Mouse (Mus musculus) lung, embryonic 15.5 days (tissue): ENCODE data around the gene Dio1. TPM values are rescaled to one million over a fixed set of nuclear protein-coding genes. Genes with fewer than 3 reads are reported as not detected.

Experiments
- ATAC-seq: fragments of 200-750 bp; cut with Nextera tagmentation; 2 replicates; pipeline ENCODE4 v1.8.0; 2017; ENCODE audit warnings: moderate number of reproducible peaks, borderline replicate concordance; ENCODE audit not compliant: low FRiP score, low TSS enrichment; ENCODE audit errors: extremely low read depth
- H3K27ac ChIP-seq: fragments of 300-500 bp; sonication (generic); 2 replicates; pipeline ENCODE4 v1.5.1; 2015; ENCODE audit warnings: moderate library complexity, mild to moderate bottlenecking, inconsistent platforms
- H3K27me3 ChIP-seq: fragments of 300-500 bp; sonication (generic); 2 replicates; pipeline ENCODE4 v1.6.1; 2015; ENCODE audit warnings: inconsistent platforms
- H3K36me3 ChIP-seq: fragments of 300-500 bp; sonication (generic); 2 replicates; pipeline ENCODE4 v1.6.1; 2015; ENCODE audit warnings: inconsistent platforms
- H3K4me1 ChIP-seq: fragments of 300-500 bp; sonication (generic); 2 replicates; pipeline ENCODE4 v1.6.1; 2015; ENCODE audit warnings: inconsistent platforms
- H3K4me2 ChIP-seq: fragments of 300-500 bp; sonication (generic); 2 replicates; pipeline ENCODE4 v1.6.1; 2015; ENCODE audit warnings: inconsistent platforms, mild to moderate bottlenecking, moderate library complexity
- H3K4me3 ChIP-seq: fragments of 300-500 bp; sonication (generic); 2 replicates; pipeline ENCODE4 v1.5.1; 2015; ENCODE audit warnings: mild to moderate bottlenecking, inconsistent platforms
- H3K9ac ChIP-seq: fragments of 300-500 bp; sonication (generic); 2 replicates; pipeline ENCODE4 v1.6.1; 2015; ENCODE audit warnings: inconsistent platforms
- H3K9me3 ChIP-seq: fragments of 300-500 bp; sonication (generic); 2 replicates; pipeline ENCODE4 v1.6.1; 2016; ENCODE audit warnings: inconsistent platforms
- WGBS: fragments of 180-500 bp; shearing (Covaris S2); methylation state at CpG from one replicate; pipeline ENCODE4 v1.1.7; 2015; 5-methylcytosine and 5-hydroxymethylcytosine counted together
- polyA plus RNA-seq: library from polyadenylated mRNA; unstranded; fragments of >200 nt; fragmentation: Nextera tagmentation; extraction: Ambion mirVana; gene quantifications from 2 replicates; pipeline ENCODE4 v1.2.1, GENCODE M21; 2015

Dio1 gene
- polyA plus RNA-seq, 1 experiment from 2014 or later: 0.25 TPM

GRCm38 (mm10) chr4:107300371-107300770 lies 6.6 kb downstream of the Dio1 start:
- Histone ChIP-seq H3K27me3 (no peaks in the 10 kb centered on the region), H3K4me3 (no peak overlapping the region), H3K4me1 (0 out of 2 replicates have a peak, but pooled peaks cover 4% of the 10 kb centered on the region), H3K27ac (no peak overlapping the region), H3K9ac (no peak overlapping the region), H3K9me3 (no peaks in the 10 kb centered on the region), H3K4me2 (no peak overlapping the region), H3K36me3 (no peaks in the 10 kb centered on the region)
- WGBS: 83% methylated on average over 4 of the region's 4 CpGs
- no peak for ATAC-seq

GRCm38 (mm10) chr4:107299779-107300340 lies 7.1 kb downstream of the Dio1 start:
- Histone ChIP-seq H3K9ac (no peak overlapping the region), H3K27me3 (no peaks in the 10 kb centered on the region), H3K4me2 (no peak overlapping the region), H3K4me3 (no peak overlapping the region), H3K4me1 (no peaks in the 10 kb centered on the region), H3K36me3 (no peaks in the 10 kb centered on the region), H3K9me3 (no peaks in the 10 kb centered on the region), H3K27ac (no peak overlapping the region)
- WGBS: 86% methylated on average over 7 of the region's 7 CpGs
- no peak for ATAC-seq

- Histone ChIP-seq H3K27ac (no peak overlapping the region), H3K4me3 (no peak overlapping the region), H3K36me3 (no peaks in the 10 kb centered on the region), H3K9ac (no peak overlapping the region), H3K4me2 (no peak overlapping the region), H3K27me3 (no peaks in the 10 kb centered on the region), H3K4me1 (no peaks in the 10 kb centered on the region), H3K9me3 (no peaks in the 10 kb centered on the region)
- ATAC-seq: no peak
- 70% methylated on average over 8 of the region's 8 CpGs for WGBS
Observed at GRCm38 (mm10) chr4:107298071-107298606, 8.8 kb downstream of the Dio1 start.

- Histone ChIP-seq H3K36me3 (no peaks in the 10 kb centered on the region), H3K9ac (no peak overlapping the region), H3K4me1 (no peaks in the 10 kb centered on the region), H3K27me3 (no peaks in the 10 kb centered on the region), H3K9me3 (no peaks in the 10 kb centered on the region), H3K4me3 (no peak overlapping the region), H3K4me2 (no peak overlapping the region), H3K27ac (no peak overlapping the region)
- no peak for ATAC-seq
- WGBS: 25% methylated on average over 4 of the region's 4 CpGs
Observed at GRCm38 (mm10) chr4:107292273-107292662, 14.7 kb downstream of the Dio1 start.

- H3K27me3 ChIP-seq: no peaks in the 10 kb centered on the region
- no peak overlapping the region for H3K27ac ChIP-seq
- H3K9me3 ChIP-seq: no peaks in the 10 kb centered on the region
- H3K9ac ChIP-seq: no peak overlapping the region
- no peaks in the 10 kb centered on the region; the same call in 1 of the 2 replicates for H3K4me1 ChIP-seq
- 74% methylated on average over 7 of the region's 7 CpGs for WGBS
- H3K4me3 ChIP-seq: no peak overlapping the region
- ATAC-seq: no peak
- H3K36me3 ChIP-seq: no peaks in the 10 kb centered on the region
- no peak overlapping the region for H3K4me2 ChIP-seq
Observed at GRCm38 (mm10) chr4:107291611-107292272, 15.2 kb downstream of the Dio1 start.

- ATAC-seq: no peak
- Histone ChIP-seq H3K4me1 (no peaks in the 10 kb centered on the region; the same call in 1 of the 2 replicates), H3K4me2 (no peak overlapping the region), H3K27ac (no peak overlapping the region), H3K9me3 (no peaks in the 10 kb centered on the region), H3K27me3 (no peaks in the 10 kb centered on the region), H3K36me3 (no peaks in the 10 kb centered on the region), H3K9ac (no peak overlapping the region), H3K4me3 (no peak overlapping the region)
- WGBS: 75% methylated on average over 2 of the region's 2 CpGs
Observed at GRCm38 (mm10) chr4:107287517-107287916, 19.5 kb downstream of the Dio1 start.

- WGBS: 89% methylated on average over 8 of the region's 8 CpGs
- H3K27ac ChIP-seq: 0 out of 2 replicates have a peak overlapping the region, but pooled peaks have one; percentile 2
- H3K36me3 ChIP-seq: no peaks in the 10 kb centered on the region
- H3K4me2 ChIP-seq: no peak overlapping the region
- H3K27me3 ChIP-seq: no peaks in the 10 kb centered on the region
- H3K9ac ChIP-seq: no peak overlapping the region
- H3K4me3 ChIP-seq: no peak overlapping the region
- H3K4me1 ChIP-seq: no peaks in the 10 kb centered on the region; the same call in 1 of the 2 replicates
- H3K9me3 ChIP-seq: no peaks in the 10 kb centered on the region
- ATAC-seq: no peak
Observed at GRCm38 (mm10) chr4:107286386-107286785, 20.6 kb downstream of the Dio1 start.

- ATAC-seq: no peak
- Histone ChIP-seq H3K36me3 (no peaks in the 10 kb centered on the region; the same call in 1 of the 2 replicates), H3K27me3 (no peaks in the 10 kb centered on the region), H3K27ac (no peak overlapping the region), H3K9me3 (no peaks in the 10 kb centered on the region), H3K9ac (no peak overlapping the region), H3K4me2 (no peak overlapping the region), H3K4me1 (no peaks in the 10 kb centered on the region; the same call in 1 of the 2 replicates), H3K4me3 (no peak overlapping the region)
- 47% methylated on average over 3 of the region's 3 CpGs for WGBS
Observed at GRCm38 (mm10) chr4:107285446-107286200, 21.3 kb downstream of the Dio1 start.

- H3K9me3 ChIP-seq: no peaks in the 10 kb centered on the region
- no peak overlapping the region for H3K27ac ChIP-seq
- H3K9ac ChIP-seq: no peak overlapping the region
- H3K36me3 ChIP-seq: peaks cover 6% of the 10 kb centered on the region; the same call in 1 of the 2 replicates
- no peaks in the 10 kb centered on the region for H3K27me3 ChIP-seq
- no peaks in the 10 kb centered on the region for H3K4me1 ChIP-seq
- ATAC-seq: no peak
- no peak overlapping the region for H3K4me2 ChIP-seq
- WGBS: 81% methylated on average over 7 of the region's 7 CpGs
- H3K4me3 ChIP-seq: no peak overlapping the region
Observed at GRCm38 (mm10) chr4:107280843-107281475, 26.0 kb downstream of the Dio1 start.

GRCm38 (mm10) chr4:107278188-107278707 lies 28.7 kb downstream of the Dio1 start:
- WGBS: 29% methylated on average over 8 of the region's 8 CpGs
- no peak overlapping the region for H3K27ac ChIP-seq
- H3K36me3 ChIP-seq: peaks cover 9% of the 10 kb centered on the region; the same call in 1 of the 2 replicates
- H3K27me3 ChIP-seq: no peaks in the 10 kb centered on the region
- no peak overlapping the region for H3K4me2 ChIP-seq
- no peak overlapping the region for H3K4me3 ChIP-seq
- no peak overlapping the region for H3K9ac ChIP-seq
- no peaks in the 10 kb centered on the region for H3K9me3 ChIP-seq
- ATAC-seq: no peak
- H3K4me1 ChIP-seq: no peaks in the 10 kb centered on the region

GRCm38 (mm10) chr4:107274511-107274910 lies 32.5 kb downstream of the Dio1 start:
- Histone ChIP-seq H3K4me3 (no peak overlapping the region), H3K36me3 (0 out of 2 replicates have a peak, but pooled peaks cover 4% of the 10 kb centered on the region), H3K9me3 (no peaks in the 10 kb centered on the region), H3K9ac (no peak overlapping the region), H3K27ac (no peak overlapping the region), H3K4me2 (no peak overlapping the region), H3K4me1 (no peaks in the 10 kb centered on the region), H3K27me3 (no peaks in the 10 kb centered on the region)
- WGBS: 61% methylated on average over 5 of the region's 5 CpGs
- ATAC-seq: no peak
